Mouse (Mus musculus): Measurements from ENCODE around the gene Tnpo2. TPM values are rescaled to one million over a fixed set of nuclear protein-coding genes. Genes with fewer than 3 reads are reported as not detected.
A peak's percentile ranks its signal among the peaks of the same experiment; 100 is the strongest.

The Tnpo2 gene
- polyA plus RNA-seq, 1 experiment from 2014 or later: 16.3 TPM

GRCm38 (mm10) chr8:85071514-85072281 is 35.0 kb downstream of the Tnpo2 start, which contains the start of gene Dhps:
TSS of gene Dhps (plus strand) at chr8:85071757.
- WGBS: under 1% methylated on average over 64 of the region's 68 CpGs
- H3K36me3 ChIP-seq (ENCODE audit: control insufficient read depth, insufficient read depth, low read length): peaks cover 8% of the 10 kb centered on the region; the same call in 1 of the 2 replicates
- peak; percentile 85 for ATAC-seq (ENCODE audit: insufficient number of reproducible peaks, low FRiP score, low TSS enrichment, low read depth)

DNA sequence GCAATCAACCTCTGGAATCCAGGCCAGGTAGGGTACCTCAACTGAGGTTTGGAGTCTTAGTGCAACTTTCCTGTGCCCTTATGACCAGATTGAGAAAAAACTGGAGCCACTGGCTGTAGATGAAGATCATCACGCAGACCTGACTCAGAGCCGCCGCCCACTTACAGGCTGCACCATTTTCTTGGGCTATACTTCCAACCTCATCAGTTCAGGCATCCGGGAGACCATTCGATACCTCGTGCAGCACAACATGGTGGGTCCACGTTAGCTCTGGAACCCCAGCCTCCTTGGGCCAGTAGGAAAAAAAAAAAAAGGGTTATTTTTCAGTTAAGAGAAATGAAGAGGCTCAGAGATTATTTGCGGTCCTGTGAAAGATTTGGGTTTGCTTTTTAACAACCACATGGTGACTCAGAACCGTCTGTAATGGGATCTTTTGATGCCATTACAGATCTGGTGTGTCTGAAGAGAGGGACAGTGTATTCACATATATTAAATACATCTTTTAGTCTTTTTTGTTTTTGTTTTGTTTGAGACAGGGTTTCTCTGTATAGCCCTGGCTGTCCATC is 35.7 kb downstream of the Tnpo2 start:
- H3K27me3 ChIP-seq (ENCODE audit: control insufficient read depth, insufficient read depth, low read length): no peaks in the 10 kb centered on the region
- WGBS: 36% methylated on average over 9 of the region's 9 CpGs
- H3K36me3 ChIP-seq (ENCODE audit: control insufficient read depth, insufficient read depth, low read length): peaks cover 8% of the 10 kb centered on the region; the same call in 1 of the 2 replicates
- H3K27ac ChIP-seq (replicated peaks; ENCODE audit: low read depth, low read length): peak overlapping the region; percentile 91; the same call in 1 of the 2 replicates
- DNase-seq (ENCODE audit: low spot score): no peak
- H3K4me1 ChIP-seq (ENCODE audit: control insufficient read depth, insufficient read depth, low read length): no peaks in the 10 kb centered on the region
- H3K4me2 ChIP-seq (ENCODE audit: low read depth, severe bottlenecking): peak overlapping the region; percentile 64
- H3K9me3 ChIP-seq (ENCODE audit: control insufficient read depth, low read length): no peaks in the 10 kb centered on the region
- peak overlapping the region; percentile 74 for H3K9ac ChIP-seq (ENCODE audit: low read length)
- peak overlapping the region; percentile 90 for H3K4me3 ChIP-seq (ENCODE audit: low read depth, low read length)
- ATAC-seq (ENCODE audit: insufficient number of reproducible peaks, low FRiP score, low TSS enrichment, low read depth): 0 out of 2 replicates have a peak, but pooled peaks have one; percentile 10

More at GRCm38 (mm10) chr8:85071514-85072281, 35.0 kb downstream of the Tnpo2 start, which contains the start of gene Dhps:
- peak within 1 kb of the TSS; percentile 74 for H3K9ac ChIP-seq (ENCODE audit: low read length)
- no peaks in the 10 kb centered on the region for H3K27me3 ChIP-seq (ENCODE audit: control insufficient read depth, insufficient read depth, low read length)
- H3K27ac ChIP-seq (replicated peaks; ENCODE audit: low read depth, low read length): peak within 1 kb of the TSS; percentile 91
- H3K4me1 ChIP-seq (ENCODE audit: control insufficient read depth, insufficient read depth, low read length): no peaks in the 10 kb centered on the region
- H3K9me3 ChIP-seq (ENCODE audit: control insufficient read depth, low read length): no peaks in the 10 kb centered on the region
- DNase-seq (ENCODE audit: low spot score): peak; percentile 93
- peak within 1 kb of the TSS; percentile 64 for H3K4me2 ChIP-seq (ENCODE audit: low read depth, severe bottlenecking)
- H3K4me3 ChIP-seq (ENCODE audit: low read depth, low read length): peak within 1 kb of the TSS; percentile 90

GRCm38 (mm10) chr8:85073041-85073612 is 36.4 kb downstream of the Tnpo2 start:
- 89% methylated on average over 15 of the region's 15 CpGs for WGBS
- no peak overlapping the region for H3K27ac ChIP-seq (replicated peaks; ENCODE audit: low read depth, low read length)
- H3K9me3 ChIP-seq (ENCODE audit: control insufficient read depth, low read length): no peaks in the 10 kb centered on the region
- H3K4me1 ChIP-seq (ENCODE audit: control insufficient read depth, insufficient read depth, low read length): no peaks in the 10 kb centered on the region
- no peak for ATAC-seq (ENCODE audit: insufficient number of reproducible peaks, low FRiP score, low TSS enrichment, low read depth)
- peaks cover 8% of the 10 kb centered on the region; the same call in 1 of the 2 replicates for H3K36me3 ChIP-seq (ENCODE audit: control insufficient read depth, insufficient read depth, low read length)
- H3K4me2 ChIP-seq (ENCODE audit: low read depth, severe bottlenecking): no peak overlapping the region
- H3K4me3 ChIP-seq (ENCODE audit: low read depth, low read length): no peak overlapping the region
- H3K27me3 ChIP-seq (ENCODE audit: control insufficient read depth, insufficient read depth, low read length): no peaks in the 10 kb centered on the region
- DNase-seq (ENCODE audit: low spot score): no peak
- H3K9ac ChIP-seq (ENCODE audit: low read length): no peak overlapping the region

GRCm38 (mm10) chr8:85074167-85074566 is 37.5 kb downstream of the Tnpo2 start:
- Histone ChIP-seq H3K9ac (ENCODE audit: low read length) (no peak overlapping the region), H3K9me3 (ENCODE audit: control insufficient read depth, low read length) (no peaks in the 10 kb centered on the region), H3K36me3 (ENCODE audit: control insufficient read depth, insufficient read depth, low read length) (peaks cover 8% of the 10 kb centered on the region; the same call in 1 of the 2 replicates), H3K4me2 (ENCODE audit: low read depth, severe bottlenecking) (no peak overlapping the region), H3K4me3 (ENCODE audit: low read depth, low read length) (no peak overlapping the region), H3K4me1 (ENCODE audit: control insufficient read depth, insufficient read depth, low read length) (no peaks in the 10 kb centered on the region), H3K27me3 (ENCODE audit: control insufficient read depth, insufficient read depth, low read length) (no peaks in the 10 kb centered on the region), H3K27ac (replicated peaks; ENCODE audit: low read depth, low read length) (no peak overlapping the region)
- ATAC-seq (ENCODE audit: insufficient number of reproducible peaks, low FRiP score, low TSS enrichment, low read depth) (no peak), DNase-seq (ENCODE audit: low spot score) (no peak)
- 80% methylated on average over 10 of the region's 10 CpGs for WGBS

- H3K4me1 ChIP-seq (ENCODE audit: control insufficient read depth, insufficient read depth, low read length): 0 out of 2 replicates have a peak, but pooled peaks cover under 1% of the 10 kb centered on the region
- DNase-seq (ENCODE audit: low spot score) (no peak), ATAC-seq (ENCODE audit: insufficient number of reproducible peaks, low FRiP score, low TSS enrichment, low read depth) (no peak)
- H3K9me3 ChIP-seq (ENCODE audit: control insufficient read depth, low read length): no peaks in the 10 kb centered on the region
- 94% methylated on average over 10 of the region's 10 CpGs for WGBS
- H3K4me3 ChIP-seq (ENCODE audit: low read depth, low read length): no peak overlapping the region
- H3K9ac ChIP-seq (ENCODE audit: low read length): no peak overlapping the region
- H3K27ac ChIP-seq (replicated peaks; ENCODE audit: low read depth, low read length): no peak overlapping the region
- no peaks in the 10 kb centered on the region for H3K27me3 ChIP-seq (ENCODE audit: control insufficient read depth, insufficient read depth, low read length)
- H3K36me3 ChIP-seq (ENCODE audit: control insufficient read depth, insufficient read depth, low read length): peaks cover 8% of the 10 kb centered on the region; the same call in 1 of the 2 replicates
- H3K4me2 ChIP-seq (ENCODE audit: low read depth, severe bottlenecking): no peak overlapping the region
Observed at GRCm38 (mm10) chr8:85074617-85075016, 37.9 kb downstream of the Tnpo2 start.

DNA sequence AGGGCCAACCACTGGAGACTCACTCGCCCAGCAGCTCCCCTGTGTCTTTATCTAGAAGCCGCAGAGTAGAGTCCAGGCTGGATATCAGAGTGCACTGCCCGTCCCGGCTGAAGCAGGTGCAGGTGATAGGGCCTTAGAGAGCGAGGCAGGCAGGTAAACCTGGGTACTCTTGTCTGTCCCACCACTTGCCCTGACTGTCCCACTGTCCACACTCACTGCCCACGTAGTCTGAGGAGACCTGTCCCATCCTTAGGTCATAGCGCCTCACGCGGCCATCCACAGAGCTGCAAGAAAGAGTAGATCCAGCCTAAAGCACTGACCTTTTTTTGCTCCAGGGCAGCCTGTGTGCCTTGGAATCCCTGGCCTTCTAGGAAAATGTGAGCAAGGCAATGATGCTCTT is 39.3 kb downstream of the Tnpo2 start:
- no peak for ATAC-seq (ENCODE audit: insufficient number of reproducible peaks, low FRiP score, low TSS enrichment, low read depth)
- Histone ChIP-seq H3K36me3 (ENCODE audit: control insufficient read depth, insufficient read depth, low read length) (peaks cover 8% of the 10 kb centered on the region; the same call in 1 of the 2 replicates), H3K4me2 (ENCODE audit: low read depth, severe bottlenecking) (no peak overlapping the region), H3K4me1 (ENCODE audit: control insufficient read depth, insufficient read depth, low read length) (0 out of 2 replicates have a peak, but pooled peaks cover 3% of the 10 kb centered on the region), H3K4me3 (ENCODE audit: low read depth, low read length) (no peak overlapping the region), H3K27me3 (ENCODE audit: control insufficient read depth, insufficient read depth, low read length) (no peaks in the 10 kb centered on the region), H3K27ac (replicated peaks; ENCODE audit: low read depth, low read length) (no peak overlapping the region), H3K9ac (ENCODE audit: low read length) (no peak overlapping the region), H3K9me3 (ENCODE audit: control insufficient read depth, low read length) (no peaks in the 10 kb centered on the region)
- DNase-seq (ENCODE audit: low spot score): peak; percentile 43
- 79% methylated on average over 9 of the region's 9 CpGs for WGBS

GRCm38 (mm10) chr8:85076993-85077392 is 40.3 kb downstream of the Tnpo2 start:
- DNase-seq (ENCODE audit: low spot score) (peak; percentile 87), ATAC-seq (ENCODE audit: insufficient number of reproducible peaks, low FRiP score, low TSS enrichment, low read depth) (no peak)
- Histone ChIP-seq H3K27ac (replicated peaks; ENCODE audit: low read depth, low read length) (no peak overlapping the region), H3K27me3 (ENCODE audit: control insufficient read depth, insufficient read depth, low read length) (no peaks in the 10 kb centered on the region), H3K36me3 (ENCODE audit: control insufficient read depth, insufficient read depth, low read length) (peaks cover 8% of the 10 kb centered on the region; the same call in 1 of the 2 replicates), H3K4me1 (ENCODE audit: control insufficient read depth, insufficient read depth, low read length) (peaks cover 7% of the 10 kb centered on the region; the same call in 1 of the 2 replicates), H3K4me2 (ENCODE audit: low read depth, severe bottlenecking) (no peak overlapping the region), H3K9ac (ENCODE audit: low read length) (no peak overlapping the region), H3K9me3 (ENCODE audit: control insufficient read depth, low read length) (no peaks in the 10 kb centered on the region), H3K4me3 (ENCODE audit: low read depth, low read length) (no peak overlapping the region)
- 0% methylated on average over 2 of the region's 2 CpGs for WGBS

GRCm38 (mm10) chr8:85080214-85080531 is 43.5 kb downstream of the Tnpo2 start:
- ATAC-seq (ENCODE audit: insufficient number of reproducible peaks, low FRiP score, low TSS enrichment, low read depth) (no peak), DNase-seq (ENCODE audit: low spot score) (no peak)
- 1% methylated on average over 25 of the region's 25 CpGs for WGBS
- no peaks in the 10 kb centered on the region for H3K27me3 ChIP-seq (ENCODE audit: control insufficient read depth, insufficient read depth, low read length)
- no peak overlapping the region; the same call in 1 of the 2 replicates for H3K27ac ChIP-seq (replicated peaks; ENCODE audit: low read depth, low read length)
- H3K9ac ChIP-seq (ENCODE audit: low read length): peak overlapping the region; percentile 83
- peak overlapping the region; percentile 82 for H3K4me3 ChIP-seq (ENCODE audit: low read depth, low read length)
- H3K4me1 ChIP-seq (ENCODE audit: control insufficient read depth, insufficient read depth, low read length): peaks cover 12% of the 10 kb centered on the region; the same call in 1 of the 2 replicates
- H3K9me3 ChIP-seq (ENCODE audit: control insufficient read depth, low read length): no peaks in the 10 kb centered on the region
- peaks cover 5% of the 10 kb centered on the region; the same call in 1 of the 2 replicates for H3K36me3 ChIP-seq (ENCODE audit: control insufficient read depth, insufficient read depth, low read length)
- peak overlapping the region; percentile 75 for H3K4me2 ChIP-seq (ENCODE audit: low read depth, severe bottlenecking)

Measured in limb, embryonic 11.5 days (tissue).